Mouse (Mus musculus) gastrocnemius, adult 2 months (tissue): ENCODE results near the gene Avil. TPM values are rescaled to one million over a fixed set of nuclear protein-coding genes. Genes with fewer than 3 reads are reported as not detected.

Experiments used
- DNase-seq: peaks from one replicate; pipeline ENCODE4 v3.0.0; 2022
- H3K27ac ChIP-seq: fragments of 200-600 bp; 2 replicates; pipeline ENCODE4 v1.8.1; 2022; ENCODE audit warnings: mild to moderate bottlenecking
- H3K4me3 ChIP-seq: fragments of 200-600 bp; 2 replicates; pipeline ENCODE4 v1.8.1; 2022; ENCODE audit warnings: mild to moderate bottlenecking, moderate library complexity
- CTCF ChIP-seq: fragments of 200-600 bp; IDR thresholded peaks from 2 replicates; pipeline ENCODE4 v1.8.1; 2022; ENCODE audit warnings: antibody characterized with exemption, mild to moderate bottlenecking, moderate library complexity
- intact Hi-C: fragments of 180-260 bp; cut with DNase I; formaldehyde crosslinking; loops from one replicate; pipeline ENCODE4 v1.15.1; 2025
- total RNA-seq, 2 experiments: library from RNA; stranded (reverse); gene quantifications; 2 replicates each; pipeline ENCODE4 v1.2.3; 2021

Avil gene
- total RNA-seq, 2 experiments from 2014 or later = 3.2 to 5.7 TPM

DNA sequence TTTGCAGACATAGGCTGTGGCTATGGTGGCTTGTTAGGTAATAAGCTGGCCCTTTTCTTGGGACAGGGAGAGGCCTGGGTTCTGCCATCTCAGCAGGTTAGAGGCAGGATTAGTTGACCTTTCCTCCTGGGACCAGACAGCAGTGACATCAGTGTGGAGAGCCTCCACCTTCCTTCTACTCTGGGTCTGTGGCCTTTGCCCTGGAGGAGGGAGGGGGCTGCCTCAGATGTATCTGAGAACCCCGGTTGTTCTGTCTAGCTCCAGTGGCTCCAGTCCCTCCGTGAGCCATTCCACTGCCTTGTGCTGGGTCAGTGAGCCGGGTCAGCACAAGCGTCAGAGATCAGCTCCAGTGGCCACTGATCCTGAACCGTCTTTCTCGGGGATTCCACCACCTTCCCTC is 42.7 kb downstream of the Avil start:
- intact Hi-C loops = no loop called here
- TF ChIP-seq CTCF = no peak
- no peak for DNase-seq
- Histone ChIP-seq H3K27ac (no peak overlapping the region), H3K4me3 (no peak overlapping the region)

DNA sequence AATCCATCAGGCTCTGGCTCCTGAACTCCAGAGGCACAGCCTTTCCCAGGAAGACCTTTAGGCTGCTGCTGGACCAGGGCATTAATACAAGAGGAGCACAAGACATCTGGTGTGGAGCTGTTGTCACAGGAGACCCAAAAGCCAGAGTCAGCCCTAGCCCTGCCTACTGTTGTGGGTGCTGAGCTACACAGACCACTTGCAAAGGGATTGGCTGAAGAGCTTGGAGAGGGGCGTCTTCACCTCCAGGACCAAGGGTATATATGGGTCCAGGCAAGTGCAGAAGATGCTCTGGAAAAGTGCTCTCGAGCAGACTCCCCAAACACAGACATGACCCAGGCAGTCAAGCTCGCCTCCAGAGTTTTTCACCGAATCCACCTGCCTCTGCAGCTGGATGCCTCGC is 47.4 kb downstream of the Avil start, which contains the start of gene Cyp27b1:
Gene Cyp27b1, plus strand, starts transcription at position 297 of the 400 bp plus-strand sequence.
- Histone ChIP-seq H3K27ac (no peak within 1 kb of the TSS), H3K4me3 (peak within 1 kb of the TSS; percentile 55)
- no peak for TF ChIP-seq CTCF
- intact Hi-C loops = no loop called here
- no peak for DNase-seq

DNA sequence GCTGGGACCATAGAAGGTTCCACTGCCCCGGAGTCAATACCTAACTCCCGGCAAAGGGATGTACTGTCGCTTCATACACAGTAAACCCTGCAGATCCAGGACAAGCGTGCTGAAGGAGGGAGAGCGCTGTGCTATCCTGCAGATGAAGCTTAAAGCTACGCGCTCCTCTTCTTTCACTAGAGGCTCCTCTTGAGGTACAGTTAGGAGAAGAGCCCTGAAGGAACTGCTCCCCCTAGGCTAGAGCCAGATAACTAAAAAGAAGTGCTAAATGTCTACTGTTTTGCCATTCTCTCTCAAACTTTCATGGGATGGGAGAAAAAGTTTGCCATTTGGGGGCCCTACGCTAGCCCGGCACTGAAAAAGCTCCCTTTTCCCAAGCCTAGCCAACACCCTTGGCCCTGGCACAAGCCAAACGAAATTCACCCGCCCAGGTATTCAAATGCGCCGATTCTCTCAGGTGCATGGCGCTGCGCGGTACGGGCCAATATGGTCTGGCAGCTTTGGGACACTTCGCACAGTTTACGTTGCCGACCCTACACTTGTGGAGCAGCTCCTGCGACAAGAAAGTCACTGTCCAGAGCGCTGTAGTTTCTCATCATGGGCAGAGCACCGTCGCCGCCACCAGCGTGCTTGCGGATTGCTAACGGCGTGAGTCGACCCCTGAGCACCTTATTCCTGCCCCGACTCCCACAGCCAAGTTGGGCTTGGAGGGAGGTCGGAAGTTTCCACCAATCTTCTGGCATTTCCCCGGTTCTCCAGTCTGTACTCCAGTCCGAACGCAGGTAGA is 48.3 kb downstream of the Avil start:
- TF ChIP-seq CTCF = no peak
- peak overlapping the region; percentile 55 for H3K4me3 ChIP-seq
- intact Hi-C loops = no loop called here
- H3K27ac ChIP-seq = no peak overlapping the region
- DNase-seq = no peak

DNA sequence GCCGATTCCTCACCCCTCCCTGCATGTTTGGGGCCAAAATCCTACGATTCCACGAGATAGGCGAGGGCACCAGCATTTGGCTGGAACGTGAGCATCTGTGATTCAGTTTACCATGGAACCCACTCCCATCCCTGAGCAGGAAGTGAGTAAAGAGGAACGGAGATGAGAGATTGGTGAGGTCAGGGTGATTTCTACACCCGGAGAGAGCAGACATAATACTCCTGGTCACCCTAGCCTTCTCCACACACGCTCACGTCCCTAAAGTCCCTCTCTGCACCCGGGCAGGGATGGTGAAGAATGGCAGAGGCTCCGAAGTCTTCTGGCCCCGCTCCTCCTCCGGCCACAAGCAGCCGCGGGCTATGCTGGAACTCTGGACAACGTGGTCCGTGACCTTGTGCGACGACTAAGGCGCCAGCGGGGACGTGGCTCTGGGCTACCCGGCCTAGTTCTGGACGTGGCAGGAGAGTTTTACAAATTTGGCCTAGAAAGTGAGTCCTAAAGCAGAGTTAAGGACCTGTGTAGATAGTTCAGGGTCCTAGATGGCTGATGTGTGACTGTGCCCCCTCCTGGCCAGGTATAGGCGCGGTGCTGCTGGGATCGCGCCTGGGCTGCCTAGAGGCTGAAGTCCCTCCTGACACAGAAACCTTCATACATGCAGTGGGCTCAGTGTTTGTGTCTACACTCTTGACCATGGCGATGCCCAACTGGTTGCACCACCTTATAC is 49.0 kb downstream of the Avil start:
- peak; percentile 10; the same call in 1 of the 2 replicates for TF ChIP-seq CTCF

DNA sequence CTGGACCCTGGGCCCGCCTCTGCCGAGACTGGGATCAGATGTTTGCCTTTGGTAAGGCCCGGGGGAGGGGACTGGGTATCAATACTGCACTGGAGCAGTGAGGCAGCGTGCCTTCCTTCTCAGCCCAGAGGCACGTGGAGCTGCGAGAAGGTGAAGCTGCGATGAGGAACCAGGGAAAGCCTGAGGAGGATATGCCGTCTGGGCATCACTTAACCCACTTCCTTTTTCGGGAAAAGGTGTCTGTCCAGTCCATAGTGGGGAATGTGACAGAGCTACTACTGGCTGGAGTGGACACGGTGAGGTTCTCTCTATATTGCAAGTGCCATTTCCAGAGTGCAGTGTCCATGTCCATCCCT is 49.6 kb downstream of the Avil start:
- no peak for TF ChIP-seq CTCF
- Histone ChIP-seq H3K4me3 (no peak overlapping the region), H3K27ac (no peak overlapping the region)
- intact Hi-C loops = no loop called here
- no peak for DNase-seq

More for the DNA sequence above, 49.0 kb downstream of the Avil start:
- DNase-seq = no peak
- H3K4me3 ChIP-seq = peak overlapping the region; percentile 55
- intact Hi-C loops = no loop called here
- no peak overlapping the region for H3K27ac ChIP-seq

DNA sequence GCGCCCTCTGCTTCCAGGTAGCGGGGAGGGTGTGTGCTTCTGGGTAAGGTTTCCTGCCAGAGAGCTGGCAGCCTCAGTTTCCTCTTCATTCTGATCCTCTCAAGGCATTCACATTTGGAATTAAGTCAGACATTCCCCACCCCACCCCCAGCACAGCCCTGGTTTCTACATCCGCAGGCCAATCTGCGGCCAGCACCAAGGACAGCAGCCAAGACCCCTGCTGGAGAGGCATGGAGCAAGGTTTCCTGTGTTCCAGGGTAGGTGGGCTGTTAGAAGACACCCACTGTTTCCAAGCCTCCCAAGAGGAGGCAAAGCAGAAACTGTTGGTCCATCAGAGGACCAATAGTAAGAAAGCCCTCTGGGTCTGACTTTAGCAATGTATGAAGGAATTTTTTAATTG is 54.1 kb downstream of the Avil start:
- intact Hi-C loops = no loop called here
- no peak for TF ChIP-seq CTCF
- DNase-seq = no peak
- no peak overlapping the region for H3K4me3 ChIP-seq
- H3K27ac ChIP-seq = no peak overlapping the region

DNA sequence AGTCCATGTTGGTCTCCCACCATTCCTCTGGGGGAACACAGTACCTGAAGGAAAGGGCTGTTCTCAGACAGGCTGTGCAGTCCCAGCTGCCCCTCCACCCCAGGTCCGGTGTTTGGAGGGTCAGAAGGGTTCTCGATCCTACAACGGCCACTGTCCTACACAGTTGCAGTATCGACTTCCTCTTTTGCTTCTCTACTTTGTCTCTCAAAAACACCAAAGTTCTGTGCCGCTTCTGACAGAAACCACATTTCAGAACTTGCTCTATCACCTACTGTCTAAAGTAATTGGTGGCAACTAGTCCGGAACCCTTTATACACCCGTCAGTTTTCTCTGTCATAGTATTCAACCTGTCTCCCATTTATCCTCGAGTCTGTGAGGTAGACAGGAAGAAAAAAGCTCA is 54.9 kb downstream of the Avil start:
- H3K4me3 ChIP-seq = no peak overlapping the region
- no peak overlapping the region for H3K27ac ChIP-seq
- no peak for DNase-seq
- intact Hi-C loops = no loop called here
- no peak for TF ChIP-seq CTCF

DNA sequence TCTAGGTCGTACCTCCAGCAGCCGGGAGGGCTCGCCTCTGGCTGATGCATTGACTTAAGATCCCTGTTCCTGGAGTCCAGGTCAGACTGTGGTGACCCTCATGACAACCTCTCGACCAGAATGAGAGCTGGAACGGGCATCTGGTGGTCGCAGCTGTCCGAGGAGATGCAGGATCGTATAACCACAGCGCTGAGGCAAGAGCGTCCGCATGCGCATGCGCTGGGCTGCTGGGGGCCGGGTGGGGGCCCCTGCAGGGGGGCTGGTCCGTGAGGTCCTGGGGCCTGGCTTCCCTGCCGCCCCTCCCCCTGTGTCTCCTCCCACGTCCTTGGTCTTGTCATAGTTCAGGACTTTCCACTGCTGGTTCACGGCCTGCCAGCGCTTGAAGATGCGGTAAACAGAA is 56.0 kb downstream of the Avil start:
- no peak for TF ChIP-seq CTCF
- H3K27ac ChIP-seq = no peak overlapping the region
- DNase-seq = no peak
- H3K4me3 ChIP-seq = no peak overlapping the region
- intact Hi-C loops = no loop called here

DNA sequence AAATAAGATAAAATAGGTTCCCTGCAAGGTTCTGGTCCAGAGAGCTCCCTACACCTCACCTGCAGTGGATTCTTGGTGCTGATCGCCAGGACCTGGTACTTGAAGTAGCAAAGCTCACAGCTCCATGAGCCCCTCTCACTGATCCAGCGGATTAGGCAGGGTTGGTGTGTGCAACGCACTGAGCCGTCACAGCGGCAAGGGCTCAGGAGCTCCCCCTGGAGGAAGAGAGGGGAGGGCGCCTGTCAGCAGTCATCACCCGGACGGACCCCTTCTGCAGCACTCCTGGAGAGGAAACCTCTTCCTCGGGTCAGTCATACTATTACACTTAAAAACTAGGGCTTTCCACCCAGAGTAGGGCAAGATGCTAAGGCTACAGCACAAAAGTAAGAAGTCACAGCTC is 57.7 kb downstream of the Avil start:
- TF ChIP-seq CTCF = peak; percentile 99
- Histone ChIP-seq H3K4me3 (peak overlapping the region; percentile 89), H3K27ac (no peak overlapping the region)
- intact Hi-C loops = no loop called here
- peak; percentile 81 for DNase-seq

DNA sequence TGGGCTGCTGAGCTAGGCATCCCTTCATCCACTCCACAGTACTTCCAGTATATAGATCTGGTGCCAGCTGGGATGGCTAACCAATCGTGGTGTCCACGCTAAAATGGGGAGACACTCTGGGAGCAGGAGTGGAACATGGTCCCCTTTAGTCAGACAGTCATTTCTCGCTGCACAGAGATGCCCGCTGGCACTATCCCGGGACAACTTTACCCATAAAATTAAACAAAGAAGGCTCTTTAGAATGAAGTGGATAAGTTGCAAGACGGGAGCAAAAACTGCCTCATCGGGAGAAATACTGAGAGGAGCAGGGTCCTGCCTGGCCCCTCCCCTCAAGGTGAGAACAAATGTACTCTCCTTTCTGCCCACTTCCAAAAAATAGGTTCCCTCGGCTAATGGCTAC is 58.2 kb downstream of the Avil start:
- intact Hi-C loops = no loop called here

DNA sequence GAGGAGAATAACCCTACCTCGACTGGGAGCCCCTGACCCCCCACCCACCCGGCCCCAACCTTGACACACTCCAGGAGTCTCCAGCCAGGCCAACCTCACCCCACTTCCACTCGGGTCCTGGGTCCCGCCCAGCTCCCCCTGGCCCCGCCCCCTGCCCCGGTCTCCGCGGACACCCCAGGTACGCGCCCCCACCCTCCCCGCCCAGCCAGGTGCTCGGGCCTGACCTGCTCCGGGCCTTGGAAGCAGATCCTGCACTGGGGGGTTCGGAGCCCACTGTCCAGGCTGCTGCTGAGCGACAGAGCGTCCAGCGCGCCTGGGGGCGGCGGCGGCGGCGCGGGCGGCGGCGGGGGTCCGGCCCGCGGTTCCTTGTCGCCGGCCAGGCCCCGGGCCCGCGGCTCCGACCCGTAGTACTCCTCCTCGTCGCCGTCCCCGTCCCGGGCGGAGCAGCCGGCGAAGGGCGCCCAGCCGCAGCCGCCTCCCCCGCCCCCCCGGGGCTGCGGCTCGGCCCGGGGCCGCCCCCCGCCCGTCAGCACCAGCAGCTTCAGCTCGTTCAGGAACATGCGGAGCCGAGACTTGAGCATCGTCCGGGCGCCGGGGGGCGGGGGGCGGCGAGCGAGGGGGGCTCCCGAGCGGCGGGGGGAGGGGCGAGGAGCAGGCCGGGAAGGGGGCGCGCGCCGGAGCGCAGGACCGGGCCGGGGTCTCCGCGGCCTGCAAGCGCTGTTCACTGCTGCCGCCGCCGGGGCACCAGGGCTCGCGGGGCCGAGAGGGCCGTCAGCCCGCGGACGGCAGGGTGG is 58.9 kb downstream of the Avil start:
- Histone ChIP-seq H3K27ac (peak overlapping the region; percentile 48), H3K4me3 (peak overlapping the region; percentile 89)
- no peak for TF ChIP-seq CTCF
- peak; percentile 24 for DNase-seq
- intact Hi-C loops = no loop called here

More for the DNA sequence above, 58.2 kb downstream of the Avil start:
- no peak for TF ChIP-seq CTCF
- DNase-seq = no peak
- Histone ChIP-seq H3K4me3 (peak overlapping the region; percentile 89), H3K27ac (no peak overlapping the region)

DNA sequence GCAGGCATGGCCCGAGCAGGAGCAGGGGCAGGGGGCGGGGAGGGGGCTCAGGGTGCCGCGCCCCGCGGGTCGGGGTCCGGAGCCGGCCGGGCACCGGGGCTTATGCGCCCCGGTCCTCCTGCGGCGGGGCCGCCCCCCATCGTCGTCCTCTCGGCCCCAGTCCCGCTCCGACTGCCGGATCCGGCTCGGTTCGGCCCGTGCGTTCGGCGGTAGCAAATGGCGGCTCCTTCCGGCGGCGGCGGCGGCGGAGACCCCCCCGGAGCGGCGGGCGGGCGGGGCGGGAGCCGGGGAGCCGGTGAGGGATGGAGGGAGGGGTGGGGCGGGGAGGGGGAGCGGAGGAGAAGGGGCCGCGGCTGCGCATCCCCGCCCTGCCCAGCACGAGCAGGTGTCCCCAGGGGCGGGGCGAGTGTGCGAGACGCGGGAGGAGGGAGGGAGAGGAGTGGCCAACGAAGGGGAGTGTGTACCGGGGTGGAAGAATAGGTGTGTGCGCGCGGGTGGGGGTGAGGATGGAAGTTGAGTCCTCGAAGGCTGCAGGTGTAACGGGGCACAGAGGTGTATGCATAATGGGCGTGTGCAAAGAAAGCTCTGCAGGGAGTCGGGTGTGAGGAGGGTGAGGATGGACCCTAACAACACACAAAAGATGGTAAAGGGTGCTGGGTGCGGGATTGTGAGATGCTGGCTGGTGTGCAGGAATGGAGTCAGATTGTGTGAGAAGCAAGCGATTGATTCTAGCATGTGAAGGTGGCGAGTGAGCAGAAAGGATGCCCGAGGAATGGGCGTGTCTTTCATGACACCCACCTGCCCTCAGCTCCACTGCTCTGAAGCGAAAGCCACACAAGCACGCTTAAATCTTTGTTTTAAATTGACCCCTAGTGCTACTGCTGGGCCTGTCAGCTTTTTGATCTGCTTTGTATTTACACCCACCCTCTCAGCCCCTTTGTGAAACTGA is 59.7 kb downstream of the Avil start, which contains the start of gene March9:
Gene March9, minus strand, starts transcription at position 217 of the 949 bp plus-strand sequence.
- peak; percentile 60 for DNase-seq
- peak within 1 kb of the TSS; percentile 89 for H3K4me3 ChIP-seq
- peak within 1 kb of the TSS; percentile 48 for H3K27ac ChIP-seq
- intact Hi-C loops = no loop called here
- no peak for TF ChIP-seq CTCF
